Mouse (Mus musculus) layer of hippocampus, adult 2 months (tissue): ENCODE measurements around the gene Rarb. TPM values are rescaled to one million over a fixed set of nuclear protein-coding genes. Genes with fewer than 3 reads are reported as not detected.
"Not testable (repeated sequence)": the region's sequence is repeated elsewhere in the genome, so short reads cannot be mapped to it uniquely, and the experiment has no call there.

Experiments
- DNase-seq, 2 experiments: peaks; one replicate each; pipeline ENCODE4 v3.0.0; 2022; ENCODE audit warnings: low spot score in 2 of 2
- H3K27ac ChIP-seq: fragments of 200-600 bp; 2 replicates; pipeline ENCODE4 v1.8.1; 2022
- H3K4me3 ChIP-seq: fragments of 200-600 bp; 2 replicates; pipeline ENCODE4 v1.8.1; 2022; ENCODE audit warnings: mild to moderate bottlenecking
- CTCF ChIP-seq: fragments of 200-600 bp; conservative IDR thresholded peaks from 2 replicates; pipeline ENCODE4 v1.8.1; 2022; ENCODE audit warnings: antibody characterized with exemption, mild to moderate bottlenecking, moderate library complexity
- total RNA-seq, 2 experiments: library from RNA; stranded (reverse); gene quantifications; 2 replicates each; pipeline ENCODE4 v1.2.3; 2021

Rarb gene
- total RNA-seq, 2 experiments from 2014 or later = 6.0 to 8.6 TPM

- DNase-seq = no peak
- H3K4me3 ChIP-seq = no peak overlapping the region
- H3K27ac ChIP-seq = no peak overlapping the region
- TF ChIP-seq CTCF = no peak
These were observed 60.1 kb downstream of the Rarb start for GRCm38 (mm10) chr14:16758773-16759434.

- not testable (repeated sequence) for H3K27ac ChIP-seq, H3K4me3 ChIP-seq, DNase-seq
These were observed 63.4 kb downstream of the Rarb start for GRCm38 (mm10) chr14:16755601-16756000.

GRCm38 (mm10) chr14:16752648-16753047 is 66.3 kb downstream of the Rarb start:
- TF ChIP-seq CTCF = no peak
- H3K4me3 ChIP-seq = no peak overlapping the region
- no peak overlapping the region for H3K27ac ChIP-seq
- DNase-seq = no peak

GRCm38 (mm10) chr14:16746982-16747578 is 71.9 kb downstream of the Rarb start:
- H3K27ac ChIP-seq = no peak overlapping the region
- DNase-seq = no peak
- no peak for TF ChIP-seq CTCF
- no peak overlapping the region for H3K4me3 ChIP-seq

- no peak overlapping the region for H3K4me3 ChIP-seq
- no peak for DNase-seq
- no peak for TF ChIP-seq CTCF
- no peak overlapping the region for H3K27ac ChIP-seq
These were observed 77.8 kb downstream of the Rarb start for GRCm38 (mm10) chr14:16740982-16741739.

GRCm38 (mm10) chr14:16738538-16738937 is 80.4 kb downstream of the Rarb start:
- H3K4me3 ChIP-seq = no peak overlapping the region
- DNase-seq = no peak
- no peak overlapping the region for H3K27ac ChIP-seq
- no peak for TF ChIP-seq CTCF

GRCm38 (mm10) chr14:16737781-16738180 is 81.2 kb downstream of the Rarb start:
- no peak for DNase-seq
- no peak for TF ChIP-seq CTCF
- Histone ChIP-seq H3K27ac (no peak overlapping the region), H3K4me3 (no peak overlapping the region)

GRCm38 (mm10) chr14:16735331-16736012 is 83.5 kb downstream of the Rarb start:
- no peak for TF ChIP-seq CTCF
- no peak for DNase-seq
- Histone ChIP-seq H3K27ac (no peak overlapping the region), H3K4me3 (no peak overlapping the region)

GRCm38 (mm10) chr14:16733595-16734298 is 85.2 kb downstream of the Rarb start:
- no peak overlapping the region for H3K27ac ChIP-seq
- DNase-seq = no peak
- no peak for TF ChIP-seq CTCF
- no peak overlapping the region for H3K4me3 ChIP-seq

GRCm38 (mm10) chr14:16732054-16732453 is 86.9 kb downstream of the Rarb start:
- no peak for DNase-seq
- TF ChIP-seq CTCF = no peak
- H3K27ac ChIP-seq = no peak overlapping the region
- no peak overlapping the region for H3K4me3 ChIP-seq

GRCm38 (mm10) chr14:16728175-16728838 is 90.6 kb downstream of the Rarb start:
- TF ChIP-seq CTCF = no peak
- Histone ChIP-seq H3K27ac (no peak overlapping the region), H3K4me3 (no peak overlapping the region)
- no peak for DNase-seq

- Histone ChIP-seq H3K4me3 (no peak overlapping the region), H3K27ac (no peak overlapping the region)
- no peak for DNase-seq
- no peak for TF ChIP-seq CTCF
These were observed 95.0 kb downstream of the Rarb start for GRCm38 (mm10) chr14:16723991-16724390.
